Mouse (Mus musculus) midbrain, embryonic 10.5 days (tissue): ENCODE measurements around the gene Gripap1. TPM values are rescaled to one million over a fixed set of nuclear protein-coding genes. Genes with fewer than 3 reads are reported as not detected.
A peak's percentile ranks its signal among the peaks of the same experiment; 100 is the strongest.
"Not testable (repeated sequence)": the region's sequence is repeated elsewhere in the genome, so short reads cannot be mapped to it uniquely, and the experiment has no call there.

Experiments used
- DNase-seq: peaks from one replicate; pipeline ENCODE4 v3.0.0-alpha.2; 2017; ENCODE audit warnings: low spot score
- H3K27ac ChIP-seq: fragments of 300-500 bp; sonication (generic); replicated peaks from 2 replicates; pipeline ENCODE4 v1.5.1; 2016; ENCODE audit warnings: mild to moderate bottlenecking
- H3K27me3 ChIP-seq: fragments of 300-500 bp; sonication (generic); 2 replicates; pipeline ENCODE4 v1.6.1; 2016; ENCODE audit warnings: low read depth, mild to moderate bottlenecking; ENCODE audit not compliant: poor library complexity, severe bottlenecking
- H3K36me3 ChIP-seq: fragments of 300-500 bp; sonication (generic); 2 replicates; pipeline ENCODE4 v1.6.1; 2016; ENCODE audit warnings: mild to moderate bottlenecking, moderate library complexity
- H3K4me1 ChIP-seq: fragments of 300-500 bp; sonication (generic); 2 replicates; pipeline ENCODE4 v1.6.1; 2016
- H3K4me3 ChIP-seq: fragments of 300-500 bp; sonication (generic); 2 replicates; pipeline ENCODE4 v1.5.1; 2016; ENCODE audit warnings: mild to moderate bottlenecking, moderate library complexity
- H3K9me3 ChIP-seq: fragments of 300-500 bp; sonication (generic); replicated peaks from 2 replicates; pipeline ENCODE4 v1.6.1; 2016; ENCODE audit warnings: mild to moderate bottlenecking
- WGBS: fragments of 180-500 bp; shearing (Covaris S2); methylation state at CpG from one replicate; pipeline ENCODE4 v1.1.7; 2016; 5-methylcytosine and 5-hydroxymethylcytosine counted together
- polyA plus RNA-seq: library from polyadenylated mRNA; unstranded; fragments of >200 nt; fragmentation: Nextera tagmentation; extraction: Ambion mirVana; gene quantifications from 2 replicates; pipeline ENCODE4 v1.2.1, GENCODE M21; 2016

Gripap1 gene
- polyA plus RNA-seq, 1 experiment from 2014 or later, result 47.3 TPM

DNA sequence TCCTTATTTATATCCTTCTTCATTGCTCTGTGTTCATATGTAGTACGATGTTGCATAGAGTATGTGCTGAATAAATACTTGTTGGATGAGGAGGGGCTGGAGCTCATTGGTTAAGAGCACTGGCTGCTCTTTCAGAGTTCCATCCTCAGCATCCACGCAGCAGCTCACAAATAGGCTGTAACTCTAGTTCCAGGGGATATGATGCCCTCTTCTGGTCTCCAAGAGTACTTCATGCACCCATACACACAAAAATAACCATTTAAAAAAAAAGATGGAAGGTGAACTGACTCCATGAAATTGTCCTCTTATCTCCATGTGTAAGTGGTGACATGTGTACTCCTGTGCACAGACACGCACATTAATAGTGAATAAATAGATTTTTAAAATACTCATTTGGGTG lies 3.8 kb downstream of the Gripap1 start:
- Histone ChIP-seq H3K36me3 (peaks cover 4% of the 10 kb centered on the region; the same call in 1 of the 2 replicates), H3K4me1 (peaks cover 5% of the 10 kb centered on the region), H3K9me3 (no peaks in the 10 kb centered on the region), H3K4me3 (no peak overlapping the region), H3K27ac (no peak overlapping the region), H3K27me3 (no peaks in the 10 kb centered on the region)
- DNase-seq, result no peak
- WGBS, result 51% methylated on average over 3 of the region's 3 CpGs

GRCm38 (mm10) chrX:7795016-7795415 lies 5.5 kb downstream of the Gripap1 start:
- Histone ChIP-seq H3K27ac (no peak overlapping the region), H3K9me3 (no peaks in the 10 kb centered on the region), H3K27me3 (no peaks in the 10 kb centered on the region), H3K4me3 (no peak overlapping the region), H3K4me1 (peaks cover 5% of the 10 kb centered on the region), H3K36me3 (peaks cover 16% of the 10 kb centered on the region)
- WGBS, result 40% methylated on average over 7 of the region's 7 CpGs
- DNase-seq, result no peak

DNA sequence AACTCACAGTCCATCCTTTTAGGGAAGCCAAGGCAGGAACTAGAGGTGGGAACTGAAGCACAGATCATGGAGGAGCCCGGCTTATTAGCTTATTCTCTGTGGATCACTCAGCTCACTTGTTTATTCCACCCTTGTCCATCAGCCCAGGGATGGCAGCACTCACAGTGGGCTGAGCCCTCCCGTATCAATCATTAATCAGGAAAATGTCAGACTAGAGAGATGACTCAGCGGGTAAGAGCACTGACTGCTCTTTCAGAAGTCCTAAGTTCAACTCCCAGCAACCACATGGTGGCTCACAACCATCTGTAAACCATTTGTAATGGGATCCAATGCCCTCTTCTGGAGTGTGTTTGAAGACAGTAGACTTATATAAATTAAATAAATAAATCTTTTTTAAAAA lies 7.8 kb downstream of the Gripap1 start:
- 93% methylated on average over 3 of the region's 3 CpGs for WGBS

DNA sequence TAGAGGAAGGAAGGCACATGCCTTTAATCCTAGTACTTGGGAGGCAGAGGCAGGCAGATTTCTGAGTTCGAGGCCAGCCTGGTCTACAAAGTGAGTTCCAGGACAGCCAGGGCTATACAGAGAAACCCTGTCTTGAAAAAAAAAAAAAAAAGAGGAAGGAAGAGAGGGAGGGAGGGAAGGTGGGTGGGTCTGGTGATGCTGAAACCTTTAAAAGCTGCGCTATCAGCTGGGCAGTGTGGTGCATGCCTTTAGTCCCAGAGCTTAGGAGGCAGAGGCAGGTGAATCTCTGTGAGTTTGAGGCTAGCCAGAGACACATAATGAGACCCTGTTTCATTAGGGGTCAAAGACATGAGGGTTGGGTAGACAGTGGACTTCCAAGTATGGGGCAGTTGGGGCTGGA lies 12.6 kb downstream of the Gripap1 start:
- H3K36me3 ChIP-seq, result peaks cover 68% of the 10 kb centered on the region
- H3K27ac ChIP-seq, H3K4me1 ChIP-seq, DNase-seq, H3K4me3 ChIP-seq, H3K27me3 ChIP-seq, H3K9me3 ChIP-seq: not testable (repeated sequence)
- 79% methylated on average over 2 of the region's 2 CpGs for WGBS

More for the DNA sequence above, 7.8 kb downstream of the Gripap1 start:
- Histone ChIP-seq H3K4me3 (no peak overlapping the region), H3K9me3 (no peaks in the 10 kb centered on the region), H3K27me3 (no peaks in the 10 kb centered on the region), H3K27ac (no peak overlapping the region), H3K4me1 (no peaks in the 10 kb centered on the region), H3K36me3 (peaks cover 36% of the 10 kb centered on the region)
- no peak for DNase-seq

GRCm38 (mm10) chrX:7815016-7815415 lies 25.5 kb downstream of the Gripap1 start:
- H3K36me3 ChIP-seq, result peaks cover 86% of the 10 kb centered on the region

GRCm38 (mm10) chrX:7821865-7822779 lies 32.6 kb downstream of the Gripap1 start, which contains the start of gene Kcnd1:
Gene Kcnd1, plus strand, starts transcription at chrX:7822289.
- Histone ChIP-seq H3K36me3 (peaks cover 28% of the 10 kb centered on the region), H3K4me1 (peaks cover 12% of the 10 kb centered on the region), H3K27ac (no peak within 1 kb of the TSS), H3K27me3 (no peaks in the 10 kb centered on the region), H3K4me3 (peak within 1 kb of the TSS; percentile 45), H3K9me3 (peaks cover 27% of the 10 kb centered on the region)
- DNase-seq, result no peak
- WGBS, result 21% methylated on average over 22 of the region's 24 CpGs

More at GRCm38 (mm10) chrX:7815016-7815415, 25.5 kb downstream of the Gripap1 start:
- WGBS, result 58% methylated on average over 8 of the region's 8 CpGs
- DNase-seq, result peak; percentile 17
- H3K9me3 ChIP-seq, result peaks cover 12% of the 10 kb centered on the region; the same call in 1 of the 2 replicates
- H3K4me3 ChIP-seq, H3K27me3 ChIP-seq, H3K4me1 ChIP-seq, H3K27ac ChIP-seq: not testable (repeated sequence)

DNA sequence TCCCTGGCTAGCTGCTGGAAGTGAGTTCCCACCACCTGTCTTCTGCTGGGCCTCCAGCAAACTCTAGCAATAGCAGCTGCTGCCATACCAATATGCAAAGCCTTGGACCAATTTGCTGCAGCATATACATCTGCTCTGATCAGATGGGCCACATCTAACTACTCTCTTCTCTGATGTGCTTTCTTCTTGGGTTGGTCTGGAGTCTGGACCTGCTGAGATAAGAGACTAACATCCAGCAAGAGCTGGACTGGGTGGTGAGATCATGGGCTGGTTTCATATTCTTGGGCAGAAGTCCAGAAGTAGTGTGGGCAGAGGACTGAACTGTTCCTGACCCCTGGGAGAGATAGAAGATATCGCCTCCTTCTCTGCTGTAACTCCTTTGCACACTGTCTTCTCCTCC lies 47.6 kb downstream of the Gripap1 start:
- Histone ChIP-seq H3K4me3 (no peak overlapping the region), H3K27ac (no peak overlapping the region), H3K36me3 (no peaks in the 10 kb centered on the region), H3K9me3 (peaks cover 7% of the 10 kb centered on the region), H3K27me3 (no peaks in the 10 kb centered on the region), H3K4me1 (no peaks in the 10 kb centered on the region)
- DNase-seq, result no peak
- 100% methylated on average over 1 of the region's 1 CpGs for WGBS

- peaks cover 10% of the 10 kb centered on the region for H3K9me3 ChIP-seq
- H3K27me3 ChIP-seq, result no peaks in the 10 kb centered on the region
- DNase-seq, result no peak
- H3K4me3 ChIP-seq, result peak overlapping the region; percentile 88
- 16% methylated on average over 7 of the region's 7 CpGs for WGBS
- H3K4me1 ChIP-seq, result peaks cover 14% of the 10 kb centered on the region
- 0 out of 2 replicates have a peak overlapping the region, but pooled peaks have one; percentile 50 for H3K27ac ChIP-seq
- peaks cover 6% of the 10 kb centered on the region; the same call in 1 of the 2 replicates for H3K36me3 ChIP-seq
Measured at GRCm38 (mm10) chrX:7840842-7841162, 51.2 kb downstream of the Gripap1 start.

DNA sequence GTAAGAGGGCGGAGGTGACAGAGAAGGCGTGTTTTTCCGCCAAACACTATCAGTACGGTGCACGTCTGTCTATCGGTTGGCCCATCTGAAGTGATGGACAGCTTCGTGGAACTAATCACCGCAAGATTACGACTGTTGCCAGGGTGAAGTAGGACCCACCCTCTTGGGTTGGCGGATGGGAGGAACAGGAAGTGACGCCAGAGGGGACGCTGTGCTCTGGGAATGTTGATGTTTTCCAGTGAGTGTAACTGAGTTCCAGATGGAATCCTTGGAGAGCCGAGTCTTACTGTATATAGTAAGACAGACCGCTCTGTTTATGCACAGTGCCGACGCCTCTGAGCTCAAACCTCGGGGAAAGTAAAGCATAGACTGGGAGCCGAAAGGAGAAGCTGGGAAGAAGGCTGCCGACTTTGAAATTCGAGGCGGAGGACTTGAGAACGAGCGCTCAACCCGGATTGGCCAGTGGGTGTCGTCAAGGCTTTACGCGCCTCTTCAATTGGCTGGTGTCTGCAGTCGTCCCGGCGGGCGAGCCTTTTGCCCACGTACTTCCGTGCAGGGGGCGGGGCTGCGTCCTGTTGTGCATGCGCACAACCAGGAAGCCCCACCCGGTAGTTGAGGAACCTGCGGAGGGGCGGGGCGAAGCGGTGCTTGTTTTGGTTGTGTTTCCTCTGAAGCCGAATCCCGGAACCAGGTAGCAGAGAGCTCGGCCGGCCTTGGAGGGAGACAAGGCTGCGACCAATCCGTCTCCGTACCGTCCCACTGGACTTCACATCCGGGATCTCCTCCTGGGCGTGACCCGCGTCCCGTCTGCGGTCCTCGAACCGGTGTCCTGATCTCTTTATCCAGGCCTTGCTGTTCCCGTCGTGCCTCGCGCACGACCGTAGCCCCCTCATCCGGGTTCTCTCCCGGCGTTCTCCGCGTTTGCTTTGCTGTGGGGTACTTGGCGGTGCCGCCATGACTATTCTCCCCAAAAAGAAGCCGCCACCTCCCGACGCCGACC lies 51.9 kb downstream of the Gripap1 start, which contains the start of gene Otud5:
Gene Otud5 (plus strand): TSS at position 202 of the 1,000 bp plus-strand sequence.
- H3K36me3 ChIP-seq, result peaks cover 6% of the 10 kb centered on the region; the same call in 1 of the 2 replicates
- 18% methylated on average over 74 of the region's 74 CpGs for WGBS
- peaks cover 14% of the 10 kb centered on the region for H3K4me1 ChIP-seq
- no peaks in the 10 kb centered on the region for H3K27me3 ChIP-seq
- peak within 1 kb of the TSS; percentile 88 for H3K4me3 ChIP-seq
- H3K27ac ChIP-seq, result peak within 1 kb of the TSS; percentile 88
- peak; percentile 93 for DNase-seq
- peaks cover 10% of the 10 kb centered on the region for H3K9me3 ChIP-seq

GRCm38 (mm10) chrX:7842318-7842717 lies 52.8 kb downstream of the Gripap1 start:
- peaks cover 14% of the 10 kb centered on the region for H3K4me1 ChIP-seq
- WGBS, result 16% methylated on average over 42 of the region's 42 CpGs
- peaks cover 6% of the 10 kb centered on the region; the same call in 1 of the 2 replicates for H3K36me3 ChIP-seq
- peak overlapping the region; percentile 88 for H3K27ac ChIP-seq
- no peaks in the 10 kb centered on the region for H3K27me3 ChIP-seq
- peaks cover 10% of the 10 kb centered on the region for H3K9me3 ChIP-seq
- peak overlapping the region; percentile 88 for H3K4me3 ChIP-seq
- peak; percentile 12 for DNase-seq

DNA sequence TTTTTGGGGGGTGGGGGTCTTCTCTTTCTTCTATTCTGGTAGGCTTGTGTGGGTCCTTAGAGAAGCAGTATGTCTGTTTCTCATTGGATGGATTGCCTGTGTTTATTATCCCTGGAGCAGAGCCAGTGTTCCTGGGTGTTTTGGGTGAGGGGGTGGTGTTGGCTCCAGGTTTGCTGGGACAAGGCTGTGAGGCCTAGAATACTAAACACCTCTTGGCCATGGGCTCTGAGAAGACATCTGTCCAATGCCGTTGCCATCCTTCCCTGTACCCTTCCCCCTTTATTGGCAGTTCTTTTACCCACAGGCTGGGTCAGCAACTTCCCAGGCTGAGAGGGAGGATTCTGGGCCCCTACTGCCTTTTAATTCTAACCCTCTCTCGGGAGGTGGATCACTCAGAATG lies 58.3 kb downstream of the Gripap1 start:
- H3K27ac ChIP-seq, result no peak overlapping the region
- DNase-seq, result no peak
- peaks cover 12% of the 10 kb centered on the region for H3K4me1 ChIP-seq
- no peaks in the 10 kb centered on the region for H3K9me3 ChIP-seq
- H3K27me3 ChIP-seq, result no peaks in the 10 kb centered on the region
- no peak overlapping the region for H3K4me3 ChIP-seq
- WGBS, result 89% methylated on average over 2 of the region's 2 CpGs
- H3K36me3 ChIP-seq, result peaks cover 41% of the 10 kb centered on the region

DNA sequence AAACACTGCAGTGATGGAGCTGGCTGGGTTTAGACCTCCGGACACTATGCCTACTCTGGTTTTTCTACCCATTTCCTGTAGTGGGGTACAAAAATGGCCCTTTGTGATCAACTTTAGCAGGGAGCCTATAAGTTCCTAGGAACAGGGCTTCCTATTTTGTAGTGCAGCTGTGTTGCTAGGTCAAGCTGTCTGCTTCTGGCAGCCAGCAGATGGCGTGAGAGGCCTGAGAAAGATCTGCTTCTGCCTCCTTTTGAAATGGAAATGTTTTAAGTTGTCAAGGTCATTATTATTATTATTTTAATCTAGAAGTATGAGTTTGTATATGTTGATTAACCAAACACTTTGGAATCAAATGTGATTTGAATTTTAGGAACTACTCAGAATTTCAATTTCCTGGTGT lies 65.0 kb downstream of the Gripap1 start:
- Histone ChIP-seq H3K9me3 (0 out of 2 replicates have a peak, but pooled peaks cover 3% of the 10 kb centered on the region), H3K4me1 (no peaks in the 10 kb centered on the region), H3K4me3 (no peak overlapping the region), H3K27me3 (no peaks in the 10 kb centered on the region), H3K27ac (no peak overlapping the region), H3K36me3 (peaks cover 60% of the 10 kb centered on the region)
- WGBS, result 54% methylated on average over 2 of the region's 2 CpGs
- peak; percentile 15 for DNase-seq
